Mouse (Mus musculus) stomach, postnatal 0 days (tissue): ENCODE results near the gene Prkg1.

Experiments used
- CTCF ChIP-seq: IDR thresholded peaks from 2 replicates; pipeline ENCODE4 v1.5.1; 2016; ENCODE audit warnings: antibody characterized with exemption, low read depth, mild to moderate bottlenecking, moderate library complexity
- EP300 ChIP-seq: optimal IDR thresholded peaks from 2 replicates; pipeline ENCODE3; 2016; ENCODE audit warnings: antibody characterized with exemption

GRCm38 (mm10) chr19:31505041-31505440 is 259.8 kb downstream of the Prkg1 start:
- TF ChIP-seq CTCF = no peak
- TF ChIP-seq EP300 = no peak
